Mouse (Mus musculus) small intestine, adult 2 months (tissue): ENCODE measurements around the gene Tmem8. TPM values are rescaled to one million over a fixed set of nuclear protein-coding genes. Genes with fewer than 3 reads are reported as not detected.

ENCODE experiments used
- H3K27ac ChIP-seq: fragments of 200-500 bp; 2 replicates; pipeline ENCODE4 v1.5.1; 2012; ENCODE audit warnings: low read depth, low read length, control low read depth, inconsistent platforms; ENCODE audit not compliant: insufficient read depth
- H3K27me3 ChIP-seq: fragments of 200-500 bp; 2 replicates; pipeline ENCODE4 v1.6.1; 2012; ENCODE audit warnings: mild to moderate bottlenecking, moderate library complexity, low read length, inconsistent platforms; ENCODE audit not compliant: control insufficient read depth, insufficient read depth
- H3K36me3 ChIP-seq: fragments of 200-500 bp; 2 replicates; pipeline ENCODE4 v1.6.1; 2012; ENCODE audit warnings: mild to moderate bottlenecking, low read length, control low read depth, inconsistent platforms; ENCODE audit not compliant: control insufficient read depth, insufficient read depth
- H3K4me1 ChIP-seq: fragments of 200-500 bp; 2 replicates; pipeline ENCODE4 v1.6.1; 2012; ENCODE audit warnings: low read length, inconsistent platforms, mixed read lengths; ENCODE audit not compliant: control insufficient read depth, insufficient read depth, insufficient read length
- H3K4me3 ChIP-seq: fragments of 200-500 bp; 2 replicates; pipeline ENCODE4 v1.5.1; 2012; ENCODE audit warnings: low read depth, mild to moderate bottlenecking, control low read depth, inconsistent platforms, low read length, moderate library complexity
- CTCF ChIP-seq: fragments of 200-500 bp; IDR thresholded peaks from 2 replicates; pipeline ENCODE4 v1.5.1; 2012; ENCODE audit warnings: low read depth, mild to moderate bottlenecking, control low read depth, inconsistent platforms, low read length, moderate library complexity, mixed read lengths; ENCODE audit not compliant: insufficient replicate concordance, insufficient read length; ENCODE audit errors: extremely low read depth
- POLR2A ChIP-seq: fragments of 200-500 bp; IDR thresholded peaks from 2 replicates; pipeline ENCODE4 v1.6.1; 2012; ENCODE audit warnings: low read depth, mild to moderate bottlenecking, control low read depth, inconsistent platforms, low read length, moderate library complexity
- WGBS: fragments of 180-500 bp; shearing (Covaris S2); methylation state at CpG from one replicate; pipeline ENCODE4 v1.1.7; 2018; 5-methylcytosine and 5-hydroxymethylcytosine counted together
- polyA plus RNA-seq: library from polyadenylated mRNA; depleted of rRNA; stranded (reverse); fragments of >200 nt; gene quantifications from 2 replicates; pipeline ENCODE4 v1.2.3, GENCODE M21; 2012; rRNA removed

Gene Tmem8
- 189 and 283 TPM in 2 replicates for polyA plus RNA-seq

GRCm38 (mm10) chr17:26113181-26113948, at the start of gene Tmem8:
Gene Tmem8 (plus strand): TSS chr17:26113299.
- TF ChIP-seq CTCF (peak; percentile 35; the same call in 1 of the 2 replicates), POLR2A (peak; percentile 91)
- peaks cover 13% of the 10 kb centered on the region for H3K4me1 ChIP-seq
- peak within 1 kb of the TSS; percentile 86 for H3K4me3 ChIP-seq
- 0 out of 2 replicates have a peak, but pooled peaks cover 3% of the 10 kb centered on the region for H3K27me3 ChIP-seq
- H3K36me3 ChIP-seq, result peaks cover 9% of the 10 kb centered on the region; the same call in 1 of the 2 replicates
- 2% methylated on average over 69 of the region's 75 CpGs for WGBS
- peak within 1 kb of the TSS; percentile 100 for H3K27ac ChIP-seq

DNA sequence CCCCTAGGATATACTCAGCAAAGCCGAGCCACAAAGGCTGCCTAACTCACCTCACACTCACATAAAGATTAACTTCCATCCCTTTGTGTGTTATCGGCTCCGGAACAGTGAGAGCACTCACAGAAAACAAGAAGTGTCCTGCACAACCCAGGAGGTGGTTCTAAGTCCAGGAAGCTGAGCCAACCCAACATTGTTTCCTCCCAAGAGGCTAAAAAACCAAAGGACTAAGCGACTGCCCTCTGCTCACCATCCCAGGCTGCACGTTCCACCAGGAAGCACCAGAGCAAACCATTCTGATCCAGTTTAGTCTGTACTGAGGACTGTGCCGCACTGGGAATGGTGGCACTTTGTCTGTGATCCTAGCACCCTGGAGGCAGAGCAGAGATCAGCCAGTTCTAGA, 48.2 kb upstream of the Tmem8 start:
- H3K27ac ChIP-seq, result no peak overlapping the region

GRCm38 (mm10) chr17:26066488-26067020, 46.5 kb upstream of the Tmem8 start:
- TF ChIP-seq POLR2A, result no peak
- TF ChIP-seq CTCF, result no peak
- Histone ChIP-seq H3K27me3 (no peaks in the 10 kb centered on the region), H3K27ac (no peak overlapping the region), H3K36me3 (no peaks in the 10 kb centered on the region), H3K4me3 (no peak overlapping the region), H3K4me1 (peaks cover 18% of the 10 kb centered on the region)
- 95% methylated on average over 7 of the region's 7 CpGs for WGBS

More for the DNA sequence above, 48.2 kb upstream of the Tmem8 start:
- TF ChIP-seq CTCF (no peak), POLR2A (no peak)
- Histone ChIP-seq H3K36me3 (no peaks in the 10 kb centered on the region), H3K4me3 (no peak overlapping the region), H3K27me3 (no peaks in the 10 kb centered on the region), H3K4me1 (peaks cover 16% of the 10 kb centered on the region)
- 70% methylated on average over 6 of the region's 6 CpGs for WGBS

- 0 out of 2 replicates have a peak, but pooled peaks cover 2% of the 10 kb centered on the region for H3K27me3 ChIP-seq
These were observed 44.9 kb upstream of the Tmem8 start for GRCm38 (mm10) chr17:26068024-26068830.

DNA sequence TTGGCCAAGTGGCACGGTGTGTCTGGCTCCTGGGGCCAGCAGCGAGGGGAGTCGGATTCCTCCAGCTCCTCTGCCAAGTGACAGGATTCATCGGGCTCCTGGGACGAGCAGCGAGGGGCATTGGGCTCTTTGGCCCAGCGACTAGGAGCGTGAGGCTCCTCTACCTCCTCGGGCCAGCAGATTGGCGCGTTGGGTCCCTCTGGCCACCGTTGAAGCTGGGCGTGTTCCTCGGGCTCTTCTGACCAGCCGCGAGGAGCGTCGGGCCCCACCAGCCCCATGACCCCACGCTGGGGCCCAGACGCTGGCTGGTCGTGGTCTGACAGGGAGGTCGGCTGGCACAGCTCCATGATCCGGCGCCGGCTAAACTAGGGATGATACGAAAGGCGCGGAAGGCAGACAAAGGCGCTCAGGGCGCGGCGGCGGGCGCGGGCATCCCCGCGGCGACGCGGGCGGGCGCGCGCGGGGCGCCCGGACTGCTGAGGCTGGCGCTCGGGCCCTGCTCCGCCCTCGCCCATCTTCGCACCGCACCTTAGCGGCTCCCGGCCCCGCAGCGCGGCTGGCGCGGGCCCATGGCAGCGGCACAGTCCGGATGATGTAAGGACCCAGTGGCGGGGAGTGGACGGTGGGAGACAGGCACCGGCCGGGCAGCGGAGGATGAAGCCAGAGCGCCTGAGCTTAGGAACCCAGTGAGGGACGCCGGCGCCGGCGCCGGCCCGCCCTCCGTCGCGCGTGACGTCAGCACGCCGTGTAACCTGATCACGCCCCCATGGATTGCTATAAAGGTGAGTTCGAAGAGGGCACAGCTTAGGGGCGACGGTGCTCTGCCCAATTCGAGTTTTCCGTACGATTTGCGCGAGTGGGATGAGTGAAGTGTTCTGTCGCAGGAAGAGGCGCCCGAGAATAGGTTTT, 44.0 kb upstream of the Tmem8 start, which contains the start of gene Rab11fip3:
TSS of gene Rab11fip3 (minus strand) at position 725 of the 909 bp plus-strand sequence.
- Histone ChIP-seq H3K36me3 (no peaks in the 10 kb centered on the region), H3K4me3 (peak within 1 kb of the TSS; percentile 91), H3K27ac (no peak within 1 kb of the TSS), H3K27me3 (0 out of 2 replicates have a peak, but pooled peaks cover 3% of the 10 kb centered on the region), H3K4me1 (peaks cover 18% of the 10 kb centered on the region)
- WGBS, result under 1% methylated on average over 94 of the region's 94 CpGs
- TF ChIP-seq POLR2A (peak; percentile 47; the same call in 1 of the 2 replicates), CTCF (no peak)

More at GRCm38 (mm10) chr17:26068024-26068830, 44.9 kb upstream of the Tmem8 start:
- Histone ChIP-seq H3K27ac (no peak overlapping the region), H3K36me3 (no peaks in the 10 kb centered on the region), H3K4me1 (peaks cover 18% of the 10 kb centered on the region), H3K4me3 (peak overlapping the region; percentile 91)
- WGBS, result 6% methylated on average over 44 of the region's 44 CpGs
- no peak for TF ChIP-seq POLR2A
- TF ChIP-seq CTCF, result no peak

DNA sequence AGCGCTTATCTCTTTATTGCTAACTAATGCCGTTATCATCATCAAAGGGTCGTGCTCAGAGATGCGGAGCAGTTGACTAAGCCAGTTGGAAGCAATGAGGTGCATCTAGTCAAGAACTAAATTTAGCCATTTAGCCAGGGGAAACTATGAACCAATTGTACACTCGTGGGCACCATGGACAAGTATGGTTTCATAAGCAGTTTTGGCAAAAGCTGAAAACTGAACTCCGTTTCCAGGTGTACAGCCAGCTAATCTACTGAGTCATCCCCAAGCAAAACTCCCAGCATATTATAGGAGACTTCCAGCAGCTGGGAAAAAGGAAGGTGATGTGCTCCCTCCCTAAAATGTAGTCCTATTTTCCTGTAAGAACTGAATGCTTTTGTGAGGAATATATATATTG, 43.0 kb upstream of the Tmem8 start:
- H3K4me3 ChIP-seq, result no peak overlapping the region
- no peak overlapping the region for H3K27ac ChIP-seq
- H3K36me3 ChIP-seq, result no peaks in the 10 kb centered on the region
- TF ChIP-seq POLR2A, result no peak
- TF ChIP-seq CTCF, result no peak
- H3K4me1 ChIP-seq, result peaks cover 18% of the 10 kb centered on the region
- H3K27me3 ChIP-seq, result 0 out of 2 replicates have a peak, but pooled peaks cover 3% of the 10 kb centered on the region
- WGBS, result 8% methylated on average over 6 of the region's 6 CpGs
